Mouse (Mus musculus) gastrocnemius, adult 18-20 months (tissue): ENCODE results near the gene Slc6a6. TPM values are rescaled to one million over a fixed set of nuclear protein-coding genes. Genes with fewer than 3 reads are reported as not detected.

ENCODE experiments used
- DNase-seq: peaks from one replicate; pipeline ENCODE4 v3.0.0; 2021; ENCODE audit warnings: low spot score
- long read RNA-seq, 2 experiments: library from polyadenylated mRNA; stranded (forward); transcript quantifications; one replicate each; pipeline ENCODE4 v2.0.0; 2021
- total RNA-seq, 2 experiments: library from RNA; stranded (reverse); gene quantifications; 2 replicates each; pipeline ENCODE4 v1.2.3; 2021

The Slc6a6 gene
- 10 to 100 TPM; 51.2 to 80.6 TPM for total RNA-seq
- long read RNA-seq, experiment 1, full-length matches to known transcripts, result 29 of 51 reads
- long read RNA-seq, experiment 1, partial matches to known transcripts, result 2 of 51 reads
- long read RNA-seq, experiment 1, other reads (novel, unspliced or antisense), result 20 of 51 reads
- long read RNA-seq, experiment 2, full-length matches to known transcripts, result 30 of 55 reads
- long read RNA-seq, experiment 2, partial matches to known transcripts, result 4 of 55 reads
- long read RNA-seq, experiment 2, other reads (novel, unspliced or antisense), result 21 of 55 reads

DNA sequence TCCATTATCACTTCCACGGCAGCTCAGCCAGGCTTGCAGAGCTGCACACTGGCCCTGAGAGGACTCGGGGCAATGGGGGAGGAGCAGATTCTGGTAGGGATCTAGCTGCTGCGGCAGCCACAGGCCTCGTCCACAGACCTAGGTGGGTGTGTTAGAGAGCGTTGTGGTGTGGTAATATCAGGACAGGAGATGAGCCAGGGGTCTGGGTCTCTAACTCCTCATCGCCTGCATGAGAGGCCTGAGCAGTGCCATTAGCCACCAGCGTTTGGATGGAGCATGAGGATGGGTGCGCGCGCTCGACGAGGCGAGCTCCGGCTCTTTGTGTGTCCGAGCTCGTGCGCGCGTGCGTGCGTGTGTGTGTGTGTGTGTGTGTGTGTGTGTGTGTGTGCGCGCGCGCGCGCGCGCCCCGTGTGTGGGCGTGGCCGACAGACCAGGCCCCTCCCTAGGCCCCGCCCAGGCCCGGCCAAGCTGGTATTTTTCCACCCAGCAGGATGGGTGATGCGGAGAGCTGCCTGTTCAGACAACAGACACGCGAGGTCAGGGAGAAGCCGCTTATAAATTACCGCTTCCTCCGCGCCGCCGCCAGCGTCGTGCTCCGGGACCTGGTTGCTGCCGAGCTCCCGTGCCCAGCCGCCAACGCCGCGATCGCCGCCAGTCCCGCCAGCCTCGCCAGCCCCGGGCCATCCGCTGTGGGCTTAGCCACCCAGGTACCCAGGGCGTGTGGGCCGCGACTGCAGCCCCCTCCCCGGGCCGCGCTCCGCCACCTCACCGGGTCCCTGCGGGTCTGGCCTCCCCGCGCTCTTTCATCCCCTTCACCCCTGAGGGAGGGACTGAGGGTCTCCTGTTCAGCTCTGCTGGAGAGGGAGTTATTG, at the start of gene Slc6a6:
Gene Slc6a6, plus strand, starts transcription at position 452 of the 872 bp plus-strand sequence.
- DNase-seq, result peak; percentile 90

DNA sequence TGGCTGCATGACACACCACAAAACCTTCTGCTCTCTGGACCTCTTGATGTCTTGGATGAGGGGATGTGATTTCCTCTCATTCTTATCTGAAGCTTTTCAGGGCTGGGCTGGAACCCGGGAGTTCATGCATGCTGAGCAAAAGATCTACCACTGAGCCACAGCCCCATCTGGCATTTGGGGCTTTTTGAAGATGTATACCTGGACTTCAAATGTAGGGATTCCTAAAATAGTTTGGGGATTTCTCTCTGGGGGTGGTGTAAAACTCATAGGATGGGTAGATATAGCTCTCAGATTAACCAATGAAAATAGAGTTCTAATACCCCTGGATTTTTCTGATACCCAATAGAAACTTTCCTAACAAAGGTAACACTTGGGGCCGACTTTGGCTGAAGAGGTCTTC, 49.4 kb upstream of the Slc6a6 start:
- no peak for DNase-seq

DNA sequence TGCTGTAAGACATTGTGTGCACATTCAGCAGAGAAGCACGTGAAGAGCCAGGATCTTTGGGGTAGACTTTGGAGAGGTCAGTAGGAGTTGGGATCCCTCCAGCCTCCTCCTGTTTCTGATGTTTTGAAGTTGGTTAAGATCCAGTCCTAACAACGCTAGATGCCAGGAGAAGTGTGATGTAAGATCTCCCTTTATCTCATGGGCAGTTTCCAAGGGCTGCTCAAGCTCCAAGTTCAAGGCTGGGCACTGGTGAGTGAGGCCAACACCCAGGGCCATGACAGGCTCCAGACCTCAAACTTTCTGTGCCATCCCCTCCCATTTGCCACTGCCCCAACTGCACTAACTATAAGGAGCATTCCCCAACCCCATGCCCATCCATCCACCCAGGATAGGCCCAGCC, 49.0 kb upstream of the Slc6a6 start:
- DNase-seq, result no peak

DNA sequence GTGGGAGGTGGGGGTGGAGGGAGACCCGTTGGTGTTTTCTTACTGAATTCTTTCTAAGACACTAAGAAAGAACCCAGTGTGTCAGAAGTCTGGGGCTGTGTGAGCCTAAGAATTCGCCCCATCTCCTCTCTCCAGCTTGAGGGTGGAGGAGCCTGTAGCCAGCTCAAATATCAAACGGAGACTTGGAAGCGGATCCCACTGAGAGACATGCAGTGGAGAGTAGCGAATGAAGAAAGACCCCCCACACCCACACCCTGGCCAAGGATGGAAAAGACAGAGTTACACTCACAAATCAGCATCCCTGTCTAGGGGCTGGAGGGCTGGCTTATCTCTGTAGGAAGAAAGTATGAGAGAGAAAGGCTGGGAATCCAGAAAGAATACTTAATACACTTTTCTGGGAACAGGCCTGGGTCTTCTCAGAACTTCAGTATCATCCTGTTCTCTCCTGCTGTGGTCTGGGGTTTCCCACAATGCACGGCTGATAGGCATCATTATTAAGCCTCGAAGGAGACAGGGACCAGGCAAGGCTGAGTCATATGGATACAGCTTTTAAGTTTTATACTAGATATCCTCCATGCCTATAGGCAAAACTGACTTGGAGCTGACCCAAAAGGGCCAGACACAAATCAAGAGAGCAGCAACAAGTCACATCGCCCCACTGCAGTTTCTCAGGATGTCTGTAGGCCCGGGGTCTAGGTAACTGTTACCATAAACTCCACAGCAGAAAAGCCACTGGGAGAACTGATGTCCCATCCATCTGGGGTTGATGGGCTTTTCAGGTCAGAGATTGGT, 45.5 kb upstream of the Slc6a6 start:
- DNase-seq, result no peak

DNA sequence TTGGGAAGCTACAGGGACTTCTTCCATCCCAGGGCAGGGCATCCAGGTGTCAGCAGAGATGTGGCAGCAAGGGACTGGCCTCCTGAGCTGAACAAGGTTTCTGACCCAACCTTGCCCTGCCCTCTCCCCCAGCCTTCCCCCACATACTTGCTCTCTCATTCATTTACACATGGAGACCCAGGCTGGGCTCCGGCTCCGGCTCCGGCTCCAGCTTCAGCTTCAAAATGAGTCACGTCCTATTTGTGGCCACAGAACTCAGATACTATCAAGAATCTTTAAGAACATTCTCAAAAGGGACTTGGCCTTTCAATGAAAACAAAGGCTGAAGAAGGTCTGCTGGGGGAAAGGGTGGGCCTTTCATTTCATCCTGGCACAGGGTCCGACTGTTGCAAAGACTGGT, 40.8 kb upstream of the Slc6a6 start:
- DNase-seq, result no peak

DNA sequence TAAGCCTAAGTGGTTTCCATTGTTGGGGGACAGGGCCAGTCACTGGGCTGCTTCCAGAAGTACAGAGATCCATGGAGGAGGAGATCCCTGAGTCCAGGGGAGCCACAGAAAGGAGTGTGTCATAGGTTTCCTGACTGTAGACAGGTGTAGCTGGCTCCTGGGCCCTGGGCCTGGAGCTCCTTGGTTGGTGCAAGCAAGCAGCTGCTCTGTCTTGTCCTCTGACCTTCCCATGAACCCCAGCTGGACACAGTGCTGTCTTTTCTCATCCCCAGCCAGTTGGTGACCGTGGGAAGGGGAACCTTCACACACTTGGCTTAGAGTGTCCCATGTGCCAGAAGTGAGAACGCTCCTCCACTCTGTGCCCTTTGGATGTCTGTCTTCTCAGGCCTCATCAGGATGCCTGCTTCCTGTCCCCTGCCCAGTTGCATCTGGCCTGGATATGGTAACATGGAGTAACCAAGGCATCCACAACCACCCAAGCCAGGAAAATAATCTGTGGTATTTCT, 40.4 kb upstream of the Slc6a6 start:
- no peak for DNase-seq

DNA sequence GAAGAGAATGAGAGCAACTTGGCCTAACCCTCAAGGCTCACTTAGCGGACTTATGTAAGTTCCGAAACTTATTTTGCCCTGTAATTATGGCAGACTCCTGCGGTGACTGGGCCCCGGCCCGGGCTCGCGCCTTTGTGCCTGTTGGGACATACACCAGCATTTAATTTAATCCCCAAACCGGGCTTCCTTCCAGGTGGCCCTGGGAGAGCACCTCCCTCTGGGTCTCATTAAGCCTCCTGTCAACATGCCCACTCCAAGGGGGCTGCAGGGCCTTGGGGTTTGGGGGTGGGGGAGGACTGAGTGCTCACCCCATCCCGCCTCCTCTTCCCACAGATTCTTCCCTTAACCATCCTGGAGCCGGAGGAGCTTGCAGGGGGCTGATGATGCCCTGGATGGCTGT, 37.8 kb upstream of the Slc6a6 start:
- peak; percentile 36 for DNase-seq

DNA sequence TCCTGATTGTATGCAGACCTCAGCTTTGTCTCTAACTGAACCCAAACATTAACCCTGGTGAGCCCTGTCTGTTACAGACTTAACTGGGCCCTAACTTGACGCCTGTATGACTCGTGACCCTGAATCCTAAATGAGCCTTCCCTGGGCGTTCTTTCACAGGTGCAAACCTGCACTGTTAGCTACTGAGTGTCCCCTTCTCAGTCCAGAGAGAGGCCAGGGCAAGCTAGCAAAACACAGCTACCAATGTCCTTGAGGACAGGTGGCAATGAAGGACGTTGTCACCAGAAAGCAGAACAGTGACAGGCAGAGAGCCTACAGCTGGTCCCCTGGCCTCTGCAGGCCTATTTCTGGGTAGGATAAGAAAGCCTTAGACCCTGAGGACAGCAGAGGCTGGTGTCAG, 37.0 kb upstream of the Slc6a6 start:
- no peak for DNase-seq

DNA sequence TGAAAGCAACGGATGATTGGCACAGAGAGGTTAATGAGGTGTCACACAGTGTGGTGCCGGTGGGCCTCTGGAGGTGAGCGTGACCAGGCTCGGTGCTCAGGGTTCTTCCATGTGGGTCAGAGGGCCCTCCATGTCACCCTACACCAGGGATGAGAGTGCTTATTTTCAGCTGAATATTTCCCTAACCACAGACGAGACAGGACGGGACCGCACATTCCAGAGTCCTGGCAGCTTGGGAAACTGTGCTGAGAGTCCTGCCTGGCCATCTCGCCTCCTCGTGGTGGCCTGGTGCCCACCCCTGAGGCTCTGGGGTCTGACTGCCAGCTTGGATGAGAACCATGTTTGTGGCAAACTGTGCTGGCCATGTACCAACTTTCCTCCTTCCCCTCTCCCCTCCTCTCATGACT, 36.5 kb upstream of the Slc6a6 start:
- DNase-seq, result no peak

DNA sequence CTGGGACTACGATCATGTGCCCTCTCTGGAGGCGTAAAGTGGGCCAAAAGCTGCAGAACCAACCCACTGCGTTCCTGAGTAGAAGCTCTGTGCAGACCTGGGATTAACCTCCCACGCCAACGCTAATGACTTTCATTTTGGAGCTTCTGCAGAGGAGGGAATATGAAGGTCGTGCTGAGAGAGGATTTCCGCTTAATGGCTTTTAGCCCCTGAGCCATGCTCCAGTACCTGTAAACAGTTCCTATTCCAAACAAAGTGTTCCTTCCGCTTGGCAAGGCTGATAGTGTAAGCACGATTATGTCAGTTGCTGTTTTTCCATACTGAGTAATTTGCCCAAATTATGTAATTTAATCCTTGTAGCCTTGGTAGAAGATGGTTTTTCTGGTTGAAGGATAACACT, 33.6 kb upstream of the Slc6a6 start:
- DNase-seq, result no peak

DNA sequence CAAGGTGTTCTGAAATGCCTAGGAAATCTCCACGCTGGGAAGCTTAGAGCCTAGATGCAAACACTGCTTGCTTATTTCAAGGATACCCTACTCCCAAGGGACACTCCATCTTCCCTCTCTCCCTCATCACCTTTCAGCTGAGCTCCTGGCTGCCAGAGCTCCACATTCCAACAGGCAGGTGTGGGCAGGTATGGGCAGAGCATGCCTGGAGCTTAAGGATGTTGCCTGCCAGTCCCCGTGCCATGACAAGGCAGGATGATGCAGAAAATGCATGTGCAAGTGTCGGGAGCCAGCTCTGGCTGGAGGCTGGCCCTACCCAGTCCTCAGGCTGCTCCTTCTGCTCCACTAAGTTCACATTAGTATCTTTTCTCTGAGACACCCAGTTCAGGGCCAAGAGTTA, 31.6 kb upstream of the Slc6a6 start:
- no peak for DNase-seq

DNA sequence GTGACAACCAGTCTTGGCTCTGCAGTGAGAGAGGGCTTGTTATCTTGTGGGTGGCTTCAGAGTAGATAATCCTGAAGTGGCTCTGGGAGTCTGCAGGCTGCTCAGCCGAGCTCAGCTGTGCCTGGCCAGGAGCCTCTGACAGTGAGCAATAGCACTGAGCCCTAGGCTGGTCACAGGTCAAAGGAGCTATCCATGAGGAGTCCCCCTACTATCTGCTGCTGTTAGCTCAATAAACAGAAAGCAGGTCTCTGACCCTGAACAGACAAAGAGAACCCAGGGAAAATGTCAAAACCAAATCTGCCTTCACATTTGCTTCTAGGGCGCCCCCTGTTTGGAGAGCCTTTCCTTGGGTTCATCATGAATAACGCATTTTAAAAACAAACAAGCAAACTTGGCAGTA, 28.6 kb upstream of the Slc6a6 start:
- DNase-seq, result no peak

DNA sequence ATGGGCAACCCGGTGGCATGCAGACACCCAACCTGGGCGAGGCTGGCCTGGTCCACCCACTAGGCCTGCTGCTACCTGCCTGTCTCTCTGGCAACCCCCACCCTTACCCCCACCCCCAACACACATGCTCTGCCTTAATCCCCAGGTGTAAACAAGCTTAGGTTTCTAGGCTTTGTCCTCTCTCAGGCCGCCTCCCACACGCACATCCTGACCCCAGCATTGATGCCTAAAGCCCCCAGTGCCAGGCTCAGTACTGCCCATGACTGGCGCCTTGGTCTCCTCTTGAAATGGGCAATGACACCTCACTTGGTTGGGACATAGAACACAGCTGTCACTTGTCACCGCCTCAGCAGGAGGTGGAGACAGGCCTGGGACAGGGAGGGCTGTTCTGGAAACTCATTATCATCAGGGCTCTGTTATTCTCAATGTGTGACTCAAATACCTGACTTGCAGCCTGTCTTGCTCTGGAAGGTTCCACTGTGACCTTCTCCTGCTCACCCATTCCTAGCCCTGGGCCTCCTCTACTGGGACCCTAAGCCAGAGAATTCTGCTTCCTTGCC, 27.9 kb upstream of the Slc6a6 start:
- no peak for DNase-seq

DNA sequence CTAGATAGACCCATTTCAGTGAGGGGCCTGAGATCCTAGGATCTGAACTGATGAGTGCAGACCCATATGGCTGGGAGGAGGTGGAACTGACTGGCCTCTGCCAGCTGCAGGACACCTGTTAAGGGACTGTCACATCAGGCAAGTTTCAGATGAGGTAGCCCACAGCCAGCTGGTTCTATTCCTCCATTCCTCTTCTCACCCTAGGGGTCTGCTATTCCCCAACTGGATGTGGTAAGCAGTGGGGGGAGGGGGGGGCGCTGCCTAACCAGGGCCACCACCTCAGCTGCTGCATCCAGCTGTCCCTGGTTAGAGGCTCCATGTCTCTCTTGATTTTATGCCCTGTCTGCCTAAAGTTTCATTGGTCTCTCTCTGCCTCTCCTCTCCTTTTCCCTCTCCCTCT, 25.6 kb upstream of the Slc6a6 start:
- no peak for DNase-seq

DNA sequence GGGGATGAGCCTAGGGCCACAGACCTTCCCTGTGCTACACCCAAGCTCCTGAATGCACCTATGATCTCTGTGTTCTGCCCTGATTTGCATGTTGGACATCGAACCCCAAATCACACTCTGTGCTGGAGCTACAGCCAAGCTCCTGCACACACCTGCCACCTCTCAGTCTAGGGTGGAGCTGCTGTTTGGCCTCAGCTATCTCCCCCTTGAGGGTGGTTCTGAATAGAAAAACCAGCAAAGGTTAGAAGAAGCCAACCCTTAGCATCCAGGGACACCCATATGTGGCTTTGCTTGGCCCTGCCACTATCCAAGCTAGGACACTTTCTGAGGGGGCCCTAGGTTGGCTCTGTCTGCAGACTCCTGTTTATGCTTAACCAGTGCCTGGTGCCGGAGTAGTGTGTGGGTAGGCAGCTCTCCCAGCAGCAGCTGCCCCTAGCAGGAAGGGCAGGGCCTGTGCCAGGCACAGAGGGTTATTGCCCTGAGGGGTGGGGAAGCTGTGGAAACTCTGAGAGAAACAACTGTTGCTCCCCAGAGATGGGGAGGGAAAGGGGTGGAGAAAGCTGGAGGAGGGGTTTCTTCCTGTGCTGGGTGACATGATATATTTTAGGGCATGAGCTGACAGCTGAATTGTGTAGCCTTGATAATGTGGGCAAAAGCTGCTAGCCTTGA, 23.9 kb upstream of the Slc6a6 start:
- no peak for DNase-seq

DNA sequence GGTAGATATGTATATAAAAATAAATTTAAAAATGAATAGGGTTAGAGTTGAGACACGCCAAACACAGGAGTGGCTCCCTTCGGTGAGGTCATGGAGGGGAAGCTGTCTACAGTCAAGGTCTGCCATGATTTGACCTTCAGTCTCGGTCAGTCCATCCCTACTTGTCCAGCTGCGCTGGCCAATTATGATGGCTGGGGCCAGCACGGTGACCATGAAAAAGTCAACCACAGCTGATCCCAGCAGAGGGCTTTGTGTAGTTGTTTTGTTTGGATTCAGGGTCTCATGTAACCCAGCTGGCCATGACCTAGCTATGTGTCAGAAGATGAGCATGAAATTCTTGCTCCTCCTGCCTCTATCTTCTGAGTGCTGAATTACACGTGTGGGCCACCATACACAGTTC, 21.6 kb upstream of the Slc6a6 start:
- no peak for DNase-seq

DNA sequence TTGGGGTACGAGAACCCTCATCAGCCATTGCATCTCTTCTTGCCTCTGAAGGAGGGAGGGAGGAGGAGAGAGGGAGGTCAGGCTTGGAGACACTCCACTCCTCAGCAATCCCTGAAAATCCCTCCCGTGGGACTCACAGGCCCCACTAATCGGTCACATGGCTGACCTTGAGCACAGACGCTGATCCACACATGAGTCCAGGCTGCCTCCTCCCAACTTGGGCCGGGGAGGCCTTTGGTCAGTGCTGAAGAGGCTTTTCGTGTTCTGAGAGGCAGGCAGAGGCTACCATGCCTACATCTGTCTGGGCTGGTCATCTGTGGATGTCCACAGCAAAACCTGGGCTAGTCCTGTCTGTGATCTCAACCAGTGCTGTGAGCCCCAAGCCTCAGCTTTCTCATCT, 20.2 kb upstream of the Slc6a6 start:
- DNase-seq, result no peak

DNA sequence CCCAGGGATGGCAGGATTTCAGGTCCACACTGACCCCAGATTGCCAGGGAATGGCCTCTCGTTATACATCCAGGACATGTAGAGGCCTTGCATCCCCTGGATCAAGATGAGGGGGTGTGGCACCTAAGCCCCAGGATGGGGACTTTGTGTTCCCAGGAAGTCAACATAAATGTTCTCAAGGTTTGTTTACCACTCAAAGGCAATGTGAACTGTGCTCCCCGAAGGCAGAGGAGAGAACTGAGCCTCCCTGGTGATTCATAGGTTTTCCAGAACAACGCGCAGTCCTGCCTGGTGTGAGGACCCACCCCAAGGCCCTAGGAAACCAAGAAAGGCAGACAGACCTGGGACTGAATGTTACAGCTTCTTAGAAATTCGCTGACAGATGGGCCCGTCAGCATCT, 18.6 kb upstream of the Slc6a6 start:
- no peak for DNase-seq

DNA sequence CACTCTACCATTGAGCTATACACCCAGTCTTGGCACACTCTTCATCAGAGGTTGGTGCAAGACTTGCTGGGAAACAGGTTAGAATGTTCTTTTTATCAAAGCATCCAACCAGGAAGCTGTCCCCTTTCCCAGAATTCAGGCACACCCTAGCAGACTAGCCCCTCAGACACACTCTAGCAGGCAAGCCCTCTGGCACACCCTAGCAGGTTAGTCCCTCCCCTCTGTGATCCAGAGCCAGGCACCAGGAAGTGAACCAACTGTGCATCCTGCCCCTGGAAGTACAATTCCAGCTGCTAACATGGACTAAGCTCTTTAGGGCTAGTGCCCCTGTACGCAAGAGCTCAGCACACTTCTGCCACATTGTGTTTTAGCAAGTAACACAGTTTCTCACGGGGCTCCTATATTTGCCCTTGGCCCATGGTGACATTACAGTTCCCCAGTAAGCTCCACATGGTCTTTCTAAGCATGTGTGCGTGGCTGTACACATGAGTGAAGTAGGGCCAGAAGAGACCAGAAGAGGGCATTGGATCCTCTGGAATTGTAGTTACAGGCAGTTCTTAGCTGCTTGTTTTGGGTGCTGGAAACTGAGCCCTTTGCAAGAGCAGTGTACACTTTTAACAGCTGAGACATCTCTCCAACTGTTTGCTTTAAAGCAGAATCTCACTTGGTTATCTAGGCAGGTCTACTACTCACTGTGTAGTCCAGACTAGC, 17.7 kb upstream of the Slc6a6 start:
- DNase-seq, result no peak

DNA sequence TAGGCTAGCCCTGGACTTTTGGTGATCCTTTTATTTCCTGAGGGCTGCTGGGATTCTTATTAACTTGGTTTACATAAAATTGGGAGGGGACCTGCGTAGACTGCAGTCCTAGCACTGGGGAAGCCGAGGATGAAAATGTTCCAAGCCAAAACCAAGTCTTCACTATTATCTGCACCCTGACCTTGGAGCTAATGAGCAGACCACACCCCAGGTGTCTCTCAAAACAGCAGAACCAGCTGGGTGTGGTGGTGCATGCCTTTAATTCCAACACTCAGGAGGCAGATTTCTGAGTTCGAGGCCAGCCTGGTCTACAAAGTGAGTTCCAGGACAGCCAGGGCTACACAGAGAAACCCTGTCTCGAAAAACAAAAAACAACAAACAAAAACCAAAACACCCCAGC, 16.7 kb upstream of the Slc6a6 start:
- DNase-seq, result no peak

DNA sequence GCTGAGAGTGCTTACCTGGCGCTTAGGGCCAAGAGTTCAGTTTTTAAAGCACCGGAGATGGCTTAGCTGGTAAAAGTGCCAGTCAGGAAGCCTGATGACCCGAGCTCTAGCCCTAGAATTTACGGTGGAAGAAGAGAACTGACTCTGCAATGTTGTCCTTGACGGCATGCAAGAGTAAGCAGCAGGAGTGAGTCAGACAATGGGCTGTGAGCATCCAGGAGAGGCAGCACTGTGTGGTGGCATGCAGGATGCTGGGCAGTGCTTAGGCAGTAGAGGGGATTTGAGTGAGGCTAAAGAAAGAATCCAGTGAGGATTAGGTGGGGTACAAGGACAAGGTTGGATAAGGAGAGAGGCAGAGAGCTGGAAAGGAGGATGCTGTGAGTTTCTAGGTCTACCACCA, 15.6 kb upstream of the Slc6a6 start:
- no peak for DNase-seq
